Comparison of ENCODE assay signal across 8 mouse cellular contexts in the genomic region with DNA sequence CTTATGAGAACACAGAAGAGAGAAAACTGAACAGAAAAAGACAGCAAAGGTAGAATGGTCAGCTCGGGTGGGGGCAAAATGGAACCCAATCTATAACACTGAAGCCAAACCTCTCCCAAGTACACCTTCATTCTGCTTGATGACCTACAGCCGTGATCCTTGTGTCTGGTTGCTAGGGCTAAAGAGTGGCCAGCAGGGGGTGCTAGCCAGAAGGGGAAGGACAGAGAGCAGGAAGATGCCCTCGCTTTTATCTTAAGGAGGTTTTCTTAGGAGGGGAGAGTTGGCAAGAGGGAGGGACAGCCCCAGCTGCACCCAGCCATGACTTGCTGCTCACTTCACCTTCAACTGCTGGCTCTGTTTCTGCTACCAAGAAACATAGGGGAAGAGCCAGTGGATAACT. TPM values are rescaled to one million over a fixed set of nuclear protein-coding genes. Genes with fewer than 3 reads are reported as not detected.
DNase-seq lines count a peak whose midpoint lies in the region; ATAC-seq and TF ChIP-seq lines count a peak whose summit lies in the region.

No protein-coding gene starts in this region.

- no peak overlapping the region for H3K4me3 ChIP-seq in CH12.LX (replicated peaks in 1 of 3; ENCODE audit: low read depth in 2 of 3, low read length in 2 of 3, poor library complexity in 1 of 3)

- no peaks in the 10 kb centered on the region for H3K9me3 ChIP-seq in CH12.LX (replicated peaks; ENCODE audit: low read length)

- no peak for TF ChIP-seq EP300 in CH12.LX (IDR thresholded peaks at IDR 0.05; ENCODE audit: low read length)

- dilution Hi-C loops in CH12.LX (cut with MboI; ENCODE audit: extremely low pct_ligation_motif_present, extremely low pct_unique_long_range_greater_than_20kb, low sequenced_read_pairs): no loop called here

- peaks cover 11% of the 10 kb centered on the region for H3K79me2 ChIP-seq in CH12.LX (replicated peaks; ENCODE audit: control insufficient read depth, extremely low read depth, insufficient read depth, poor library complexity, severe bottlenecking)

- no peak overlapping the region for H3K27ac ChIP-seq in CH12.LX (ENCODE audit: insufficient read depth, low read depth)

- DNase-seq in heart, adult 18-20 months: peak; percentile 66 to 82
- DNase-seq in heart, postnatal 25 days (ENCODE audit: low spot score): no peak
- DNase-seq in CH12.LX (ENCODE audit: extremely low read depth): peak; percentile 80
- DNase-seq in brain, embryonic 14.5 days (ENCODE audit: low read depth): peak; percentile 76
- peak; percentile 65 for DNase-seq in gastrocnemius, adult 18-20 months (ENCODE audit: low spot score)
- DNase-seq in kidney, postnatal 4 days: peak; percentile 87
- DNase-seq in splenic B cell, adult 2 months (ENCODE audit: low read depth, low spot score): peak; percentile 88

- no peak overlapping the region for H3K4me2 ChIP-seq in CH12.LX (ENCODE audit: insufficient read depth, low read depth, poor library complexity, severe bottlenecking)

- H3K9ac ChIP-seq in CH12.LX (ENCODE audit: insufficient read depth, low read depth): no peak overlapping the region

- intact Hi-C loops in heart, postnatal 25 days (cut with DNase I): loop anchor here (1.0 to 5.0 kb wide), 3 partner anchors 112 to 180 kb away; no protein-coding TSS in a partner anchor

- TF ChIP-seq RAD21 in CH12.LX (IDR thresholded peaks at IDR 0.05; ENCODE audit: low read depth, low read length): peak; percentile 51

- no peaks in the 10 kb centered on the region for H3K27me3 ChIP-seq in CH12.LX (replicated peaks)
- no peaks in the 10 kb centered on the region for H3K27me3 ChIP-seq in splenic B cell, adult 2 months (ENCODE audit: control insufficient read depth, insufficient read depth, low read length, poor library complexity, severe bottlenecking)

- no peak for TF ChIP-seq POLR2A in CH12.LX (IDR thresholded peaks at IDR 0.05; ENCODE audit: low read depth, low read length)
- TF ChIP-seq POLR2A in brain, embryonic 14.5 days (IDR thresholded peaks at IDR 0.05; ENCODE audit: borderline replicate concordance, extremely low read depth, insufficient read depth, insufficient read length, poor library complexity, severe bottlenecking): no peak

- TF ChIP-seq CTCF in CH12.LX (conservative IDR thresholded peaks at IDR 0.05 in 1 of 2, IDR thresholded peaks at IDR 0.05 in 1 of 2; ENCODE audit: low read depth in 2 of 2, low read length in 2 of 2): peak; percentile 45 to 75; a peak in 3 of 4 replicates
- peak; percentile 75 for TF ChIP-seq CTCF in brain, embryonic 14.5 days (IDR thresholded peaks at IDR 0.05; ENCODE audit: borderline replicate concordance, extremely low read depth, insufficient read depth, insufficient read length)

- ATAC-seq in megakaryocyte progenitor cell, adult 5-6 weeks (replicated peaks; ENCODE audit: poor library complexity): peak; percentile 96

- H3K36me3 ChIP-seq in CH12.LX (replicated peaks in 1 of 2; ENCODE audit: control insufficient read depth in 1 of 2, insufficient read depth in 1 of 2, low read length in 1 of 2): peaks cover 88 to 96% of the 10 kb centered on the region in 2 experiments
- peaks cover 7% of the 10 kb centered on the region for H3K36me3 ChIP-seq in splenic B cell, adult 2 months (ENCODE audit: control insufficient read depth, insufficient read depth, low read length, poor library complexity, severe bottlenecking)

- H3K4me1 ChIP-seq in CH12.LX (ENCODE audit: control insufficient read depth in 1 of 2, insufficient read depth in 2 of 2): peaks cover 0 to 14% of the 10 kb centered on the region in 2 experiments; a peak in 2 of 4 replicates

- in situ Hi-C loops in CH12.LX (cut with MboI; ENCODE audit: low pct_ligation_motif_present, low pct_unique_long_range_greater_than_20kb, low sequenced_read_pairs): no loop called here

TF ChIP-seq in CH12.LX, 34 proteins besides CTCF, POLR2A, EP300 and RAD21:
- TF ChIP-seq MYC (IDR thresholded peaks at IDR 0.05; ENCODE audit: low read depth, low read length): no peak
- 0 out of 2 replicates have a peak, but pooled peaks have one; percentile 20 for TF ChIP-seq IRF4 (IDR thresholded peaks at IDR 0.05; ENCODE audit: low read depth, low read length)
- TF ChIP-seq JUN (IDR thresholded peaks at IDR 0.05; ENCODE audit: insufficient read depth, low read depth, low read length): no peak
- no peak for TF ChIP-seq USF1 (IDR thresholded peaks at IDR 0.05; ENCODE audit: low read depth, low read length)
- TF ChIP-seq ELF1 (IDR thresholded peaks at IDR 0.05; ENCODE audit: low read depth, low read length): peak; percentile 57
- TF ChIP-seq NELFE (IDR thresholded peaks at IDR 0.05; ENCODE audit: low read depth, low read length): no peak
- TF ChIP-seq SMC3 (IDR thresholded peaks at IDR 0.05; ENCODE audit: low read depth, low read length): peak; percentile 65
- no peak for TF ChIP-seq UBTF (IDR thresholded peaks at IDR 0.05; ENCODE audit: low read depth, low read length)
- no peak for TF ChIP-seq POLR2AphosphoS2 (IDR thresholded peaks at IDR 0.05; ENCODE audit: low read depth, low read length)
- no peak for TF ChIP-seq ZNF384 (IDR thresholded peaks at IDR 0.05; ENCODE audit: low read depth, low read length)
TF ChIP-seq in CH12.LX: peak in this region for 3.

RNA-seq across cellular contexts. Expression of a gene that starts 15.9 kb away (rescaled TPM):
- 10 to 100 TPM; 20.4 to 20.6 TPM for total RNA-seq in heart, adult 18-20 months (2021)
- 10 to 100 TPM; 18.3 to 18.4 TPM for total RNA-seq in heart, postnatal 25 days (2021)
- total RNA-seq in CH12.LX (2012; rRNA removed) (162 and 222 TPM in 2 replicates), CH12.LX (2014; rRNA removed) (99.0 and 118 TPM in 2 replicates)
- polyA plus RNA-seq in CH12.LX (2012; ENCODE audit: insufficient read length, low read depth): 170 and 184 TPM in 2 replicates
- polyA plus RNA-seq in brain, embryonic 14.5 days (2012; rRNA removed): 36.7 and 41.4 TPM in 2 replicates
- total RNA-seq in gastrocnemius, adult 18-20 months (2021): 10 to 100 TPM; 37.3 to 39.9 TPM
- total RNA-seq in megakaryocyte progenitor cell, adult 5-6 weeks (2015): 40.3 and 55.4 TPM in 2 replicates
- 47.5 and 74.5 TPM in 2 replicates for total RNA-seq in megakaryocyte progenitor cell, adult 5-6 weeks (2017)

RNA-seq across cellular contexts. Expression of a gene that starts 35.0 kb away (rescaled TPM):
- total RNA-seq in heart, adult 18-20 months (2021): 100 to 1,000 TPM; 185 to 191 TPM
- 100 to 1,000 TPM; 171 to 178 TPM for total RNA-seq in heart, postnatal 25 days (2021)
- total RNA-seq in CH12.LX (2012; rRNA removed) (121 and 139 TPM in 2 replicates), CH12.LX (2014; rRNA removed) (168 and 175 TPM in 2 replicates)
- polyA plus RNA-seq in CH12.LX (2012; ENCODE audit: insufficient read length, low read depth): 154 and 209 TPM in 2 replicates
- polyA plus RNA-seq in brain, embryonic 14.5 days (2012; rRNA removed): 218 and 243 TPM in 2 replicates
- total RNA-seq in gastrocnemius, adult 18-20 months (2021): 100 to 1,000 TPM; 191 to 200 TPM
- 75.6 and 76.8 TPM in 2 replicates for total RNA-seq in megakaryocyte progenitor cell, adult 5-6 weeks (2015)
- 153 and 162 TPM in 2 replicates for total RNA-seq in megakaryocyte progenitor cell, adult 5-6 weeks (2017)

RNA-seq across cellular contexts. Expression of a gene that starts 44.6 kb away (rescaled TPM):
- under 1 TPM; 0.50 to 0.80 TPM for total RNA-seq in heart, adult 18-20 months (2021)
- under 1 TPM; 0.48 to 0.70 TPM for total RNA-seq in heart, postnatal 25 days (2021)
- total RNA-seq in CH12.LX (2012; rRNA removed) (7.5 and 8.3 TPM in 2 replicates), CH12.LX (2014; rRNA removed) (8.3 and 10.6 TPM in 2 replicates)
- polyA plus RNA-seq in CH12.LX (2012; ENCODE audit: insufficient read length, low read depth): 5.4 and 5.7 TPM in 2 replicates
- 0.29 and 0.31 TPM in 2 replicates for polyA plus RNA-seq in brain, embryonic 14.5 days (2012; rRNA removed)
- total RNA-seq in gastrocnemius, adult 18-20 months (2021): under 1 TPM; 0.19 to 0.21 TPM
- total RNA-seq in megakaryocyte progenitor cell, adult 5-6 weeks (2015): 28.1 and 31.6 TPM in 2 replicates
- total RNA-seq in megakaryocyte progenitor cell, adult 5-6 weeks (2017): 20.1 and 20.5 TPM in 2 replicates

Comparison
In these comparisons a context has a peak if more than half of its experiments do, and no peak if none do; other contexts are left out.
1. RNA of a gene that starts 44.6 kb away (total RNA-seq): 20.1 to 31.6 TPM in megakaryocyte progenitor cell, adult 5-6 weeks and 7.5 to 10.6 TPM in CH12.LX; 0.50 to 0.80 TPM in heart, adult 18-20 months, 0.48 to 0.70 TPM in heart, postnatal 25 days and 0.19 to 0.21 TPM in gastrocnemius, adult 18-20 months; every median in the first group is over 4 times any median in the second.